Mouse (Mus musculus): ENCODE results near the gene Nubp1.

The Nubp1 gene

GRCm38 (mm10) chr16:10417723-10418259, 6.0 kb downstream of the Nubp1 start:
- no peak for DNase-seq (ENCODE audit: low spot score)

GRCm38 (mm10) chr16:10420447-10421054, 8.8 kb downstream of the Nubp1 start:
- DNase-seq (ENCODE audit: low spot score), result no peak

DNA sequence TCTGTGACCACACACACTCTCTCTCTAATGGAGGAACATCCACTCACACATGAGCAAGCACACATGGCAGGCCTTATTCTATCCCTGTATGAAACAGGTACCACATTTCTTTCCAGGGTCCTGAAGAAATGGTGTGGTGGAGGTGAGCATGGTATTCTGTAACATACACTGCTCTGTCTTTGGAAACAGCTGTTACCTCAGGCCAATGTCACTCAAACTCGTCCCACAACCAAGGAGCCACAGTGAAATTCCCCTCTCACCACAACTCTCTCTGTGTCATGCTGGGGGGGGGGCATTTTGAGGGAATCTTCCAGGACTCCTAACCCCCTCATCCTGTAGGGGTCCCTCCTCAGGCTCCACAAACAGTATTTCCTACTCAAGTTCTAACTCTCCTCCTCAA, 20.2 kb downstream of the Nubp1 start:
- DNase-seq (ENCODE audit: low spot score), result no peak

GRCm38 (mm10) chr16:10432387-10432786, 20.6 kb downstream of the Nubp1 start:
- DNase-seq (ENCODE audit: low spot score), result no peak

DNA sequence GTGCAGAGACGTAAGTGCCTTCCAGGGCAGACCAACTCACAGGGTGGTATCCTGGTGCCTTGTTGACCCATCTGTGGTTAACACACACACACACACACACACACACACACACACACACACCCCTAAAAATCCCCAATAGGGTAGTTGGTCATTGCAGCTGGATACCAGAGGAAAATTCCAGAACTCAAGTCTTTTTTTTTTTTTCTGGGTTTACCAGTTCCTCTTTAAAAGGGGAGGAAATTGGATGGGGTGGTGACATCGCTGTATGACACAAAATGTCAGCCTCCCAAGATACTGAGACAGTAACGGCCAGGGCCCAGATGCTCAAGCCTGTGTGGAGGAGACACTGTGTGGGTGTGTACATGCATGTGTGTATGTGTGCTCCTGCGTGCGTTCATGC, 21.6 kb downstream of the Nubp1 start:
- no peak for DNase-seq (ENCODE audit: low spot score)

DNA sequence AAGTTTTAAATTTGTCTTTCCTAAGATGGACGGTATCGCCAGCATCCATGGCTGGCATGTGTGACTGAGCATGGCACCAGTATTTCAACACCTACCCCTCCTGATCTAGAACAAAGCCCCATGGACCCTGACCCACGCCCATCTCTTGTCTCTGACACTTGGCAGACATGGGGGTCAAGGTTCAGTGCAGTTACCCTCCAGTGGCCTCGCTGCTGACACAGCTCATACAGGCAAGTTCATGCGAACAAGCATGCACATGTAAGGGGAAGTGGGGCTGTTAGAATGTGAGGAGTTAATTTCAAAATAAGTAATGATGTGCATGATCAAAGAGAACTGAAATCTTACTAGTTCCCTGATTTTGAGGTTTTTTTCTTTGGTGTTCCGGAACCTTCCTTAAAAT, 24.4 kb downstream of the Nubp1 start:
- DNase-seq (ENCODE audit: low spot score), result no peak

DNA sequence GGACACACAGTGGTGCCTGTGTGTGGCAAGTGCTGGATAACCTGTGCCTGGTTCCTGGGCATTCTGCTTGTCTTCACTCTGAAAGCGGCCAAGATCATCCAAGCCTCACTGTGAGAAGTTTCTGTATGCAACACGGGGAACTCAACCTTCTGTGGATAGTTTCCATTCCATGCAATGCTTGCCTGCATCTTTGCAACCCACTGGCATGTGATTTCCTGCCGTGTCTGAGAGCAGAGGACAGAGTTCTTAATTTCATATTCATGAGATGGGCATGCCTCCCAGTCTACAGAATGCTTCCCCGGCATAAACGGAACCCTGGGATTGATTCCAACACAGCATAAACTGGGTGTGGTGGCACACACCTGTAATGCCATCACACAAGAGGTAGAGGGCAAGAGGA, 26.3 kb downstream of the Nubp1 start:
- no peak for DNase-seq (ENCODE audit: low spot score)

DNA sequence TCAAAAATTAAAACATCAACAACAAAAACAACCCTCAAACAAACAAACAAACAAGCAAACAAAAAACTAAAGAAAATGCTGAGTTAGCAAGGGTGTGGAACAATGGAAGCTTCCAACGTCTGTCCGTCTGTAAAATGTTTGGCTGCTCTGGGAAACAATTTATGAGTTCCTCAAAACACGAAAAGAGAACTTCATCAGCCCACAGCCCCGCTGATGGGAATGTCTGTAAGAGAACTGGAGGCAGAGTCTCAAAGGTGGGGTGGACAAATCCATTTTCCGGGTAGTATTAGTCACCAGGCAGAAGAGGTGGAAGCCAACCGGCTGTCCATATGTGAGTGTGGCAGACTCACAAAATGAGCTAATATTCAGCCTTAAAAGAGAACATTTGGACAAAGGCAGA, 29.6 kb downstream of the Nubp1 start:
- DNase-seq (ENCODE audit: low spot score), result no peak

DNA sequence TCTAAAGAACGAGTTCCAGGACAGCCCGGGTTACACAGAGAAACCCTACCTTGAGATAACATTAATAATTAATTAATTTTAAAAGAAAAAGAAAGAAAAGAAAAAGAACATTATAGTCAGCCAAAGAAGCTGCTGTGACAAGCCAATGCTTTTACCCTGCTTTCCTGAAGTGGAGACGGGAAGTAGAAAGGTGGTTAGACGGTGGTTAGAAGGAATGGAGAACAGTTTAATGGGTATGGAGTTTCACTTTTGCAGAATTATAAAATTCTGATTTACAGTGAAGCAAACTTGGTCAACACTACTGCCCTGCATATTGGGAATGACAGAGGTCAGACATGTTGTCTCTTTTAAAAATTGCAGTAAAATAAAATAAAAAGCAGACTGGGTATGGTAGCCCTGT, 30.0 kb downstream of the Nubp1 start:
- no peak for DNase-seq (ENCODE audit: low spot score)

GRCm38 (mm10) chr16:10443723-10444122, 32.0 kb downstream of the Nubp1 start:
- peak; percentile 33 for DNase-seq (ENCODE audit: low spot score)

DNA sequence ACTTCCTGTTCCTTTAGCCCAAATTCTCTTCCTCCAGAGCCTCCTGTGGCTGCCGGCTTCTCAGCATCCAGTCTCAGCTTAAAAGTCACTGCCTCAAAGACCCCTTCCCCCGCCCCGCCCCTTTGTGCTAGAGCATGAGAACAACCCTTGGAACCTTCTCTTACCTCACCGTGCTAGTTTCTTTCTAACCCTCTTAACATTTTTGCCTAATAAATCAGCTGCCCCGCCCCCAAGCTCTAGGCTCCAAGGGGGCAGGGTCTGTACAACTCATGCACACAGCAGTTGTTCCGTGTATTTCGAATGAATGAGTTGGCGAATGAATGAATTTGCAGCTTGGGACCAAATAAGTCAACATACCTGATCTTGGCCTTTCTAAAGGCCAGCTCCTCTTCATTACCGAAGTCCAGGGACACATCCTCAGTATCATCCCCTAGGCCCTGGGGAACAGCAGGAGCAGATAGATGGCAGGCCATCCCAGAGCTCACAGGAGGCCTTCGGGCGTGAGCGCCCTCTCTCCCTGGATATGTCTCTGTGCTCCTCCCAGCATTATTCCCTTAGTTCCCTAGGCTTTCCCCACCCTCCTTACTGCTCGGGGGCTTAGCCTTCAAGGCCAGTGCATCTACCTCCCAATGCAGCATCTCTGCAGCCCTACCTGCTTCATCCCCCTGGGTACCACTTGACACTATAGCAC, 35.0 kb downstream of the Nubp1 start:
- DNase-seq (ENCODE audit: low spot score), result peak; percentile 45

- DNase-seq (ENCODE audit: low spot score), result peak; percentile 92
Observed at GRCm38 (mm10) chr16:10447264-10447594, 35.5 kb downstream of the Nubp1 start, which contains the start of gene Tvp23a. Gene Tvp23a, minus strand, starts transcription at chr16:10447362.

GRCm38 (mm10) chr16:10447781-10448180, 36.0 kb downstream of the Nubp1 start:
- DNase-seq (ENCODE audit: low spot score), result no peak

- no peak for DNase-seq (ENCODE audit: low spot score)
Observed at GRCm38 (mm10) chr16:10448931-10449330, 37.2 kb downstream of the Nubp1 start.

DNA sequence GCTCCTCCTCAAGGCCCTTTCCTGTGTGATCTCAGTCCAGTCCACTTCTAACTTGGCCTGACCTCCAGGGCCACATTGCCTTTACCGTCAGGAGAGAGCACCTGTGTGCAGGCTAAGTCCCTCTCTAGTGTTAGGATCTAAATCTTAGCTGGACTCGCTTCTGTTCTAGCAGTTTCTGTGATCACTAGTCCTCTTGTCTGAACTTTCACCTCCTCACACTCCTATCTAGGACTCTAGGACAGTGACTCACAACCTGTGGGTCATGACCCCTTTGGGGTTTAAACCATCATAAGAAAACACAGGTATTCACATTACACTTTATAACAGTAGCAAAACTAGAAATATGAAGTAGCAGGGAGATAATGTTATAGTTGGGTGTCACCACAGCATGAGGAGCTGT, 40.2 kb downstream of the Nubp1 start:
- no peak for DNase-seq (ENCODE audit: low spot score)

DNA sequence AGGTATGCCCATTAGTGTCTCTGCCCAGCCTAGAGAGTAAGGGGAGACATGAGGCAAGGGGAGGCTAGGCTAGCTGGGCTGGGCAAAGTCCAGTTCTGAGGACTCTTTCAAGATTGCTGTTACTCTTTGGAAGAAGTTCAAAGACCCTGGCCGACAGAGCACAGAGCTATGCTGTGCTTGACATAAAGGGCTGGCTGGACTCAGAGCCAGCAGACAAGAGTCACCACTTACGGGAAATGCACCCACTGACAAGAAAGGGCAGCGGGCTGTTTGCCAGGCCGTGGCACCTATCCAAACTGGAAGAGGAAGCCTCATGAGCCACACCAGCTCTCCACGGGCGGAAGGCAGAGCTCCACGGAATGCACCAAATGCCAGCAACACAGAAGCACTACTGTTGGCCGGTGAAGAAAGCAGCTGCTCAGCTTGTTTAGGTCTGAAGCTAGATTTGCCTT, 40.7 kb downstream of the Nubp1 start:
- DNase-seq (ENCODE audit: low spot score), result peak; percentile 72

DNA sequence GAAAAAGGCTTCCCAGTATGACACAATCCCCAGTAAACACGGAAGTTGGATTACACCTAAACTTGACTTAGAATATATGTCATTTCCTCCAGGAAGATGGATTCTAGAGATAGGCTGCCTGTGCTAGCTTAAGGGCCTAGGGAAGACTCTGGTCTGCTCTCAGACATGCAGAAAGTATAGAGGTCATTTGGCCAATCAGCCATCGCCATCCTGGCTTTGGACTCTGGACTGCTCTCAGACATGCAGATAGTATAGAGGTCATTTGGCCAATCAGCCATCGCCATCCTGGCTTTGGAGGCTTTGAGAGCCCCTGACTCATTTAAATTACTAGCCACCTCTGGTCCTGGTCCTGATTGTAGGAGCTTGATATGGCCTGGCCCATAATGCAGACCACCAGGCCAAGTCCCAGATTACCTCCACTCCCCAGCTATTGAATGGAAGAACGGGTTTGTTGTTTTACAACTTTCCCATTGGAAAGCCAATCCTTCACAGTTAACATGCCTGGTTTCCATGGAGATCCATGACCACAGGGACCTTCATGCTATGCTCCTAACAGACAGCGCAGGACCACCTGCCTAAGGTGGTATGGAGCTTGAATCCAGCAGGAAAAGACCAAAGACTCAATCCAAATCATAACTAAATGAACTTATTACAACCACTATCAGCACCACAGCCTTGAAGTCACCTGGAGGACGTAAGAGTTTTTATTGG, 42.3 kb downstream of the Nubp1 start:
- DNase-seq (ENCODE audit: low spot score), result no peak

GRCm38 (mm10) chr16:10454583-10454974, 42.8 kb downstream of the Nubp1 start:
- DNase-seq (ENCODE audit: low spot score), result no peak

DNA sequence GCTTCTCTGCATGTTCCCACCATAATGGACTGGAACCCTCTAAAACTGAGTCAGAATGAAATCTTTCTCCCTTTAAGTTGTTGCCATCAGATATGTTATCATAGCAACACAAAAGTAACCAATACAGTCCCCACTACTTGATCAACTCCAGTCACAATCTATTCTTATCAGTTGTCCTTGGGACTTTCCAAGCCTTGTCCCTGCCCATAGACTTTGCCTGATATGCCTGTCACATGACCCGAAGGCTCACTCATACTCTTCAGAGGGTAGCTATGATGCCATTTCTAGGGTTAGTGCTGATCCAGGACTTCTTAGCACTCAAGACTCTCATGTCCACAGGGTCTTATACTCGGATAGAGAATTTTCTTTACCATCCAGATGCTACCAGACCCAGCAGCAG, 48.4 kb downstream of the Nubp1 start:
- no peak for DNase-seq (ENCODE audit: low spot score)

DNA sequence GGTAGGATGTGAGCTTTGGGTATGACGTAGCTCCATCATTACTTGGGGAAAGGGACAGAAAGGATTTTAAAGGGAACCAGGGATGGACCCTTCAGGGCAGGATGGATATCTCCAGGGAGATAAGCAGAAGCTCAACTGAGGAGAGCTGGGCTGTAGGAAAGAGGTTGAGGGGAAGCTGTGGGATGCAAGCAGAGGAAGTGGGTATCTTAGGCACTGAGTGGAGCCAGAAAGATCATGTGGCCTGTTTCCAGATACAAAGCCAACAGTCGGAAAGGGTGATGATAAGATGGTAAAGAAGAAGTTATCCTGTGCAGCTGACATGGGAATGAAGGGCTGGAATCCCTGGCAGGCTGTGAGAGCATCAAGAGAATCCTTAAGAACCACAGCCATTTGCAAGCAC, 49.4 kb downstream of the Nubp1 start:
- DNase-seq (ENCODE audit: low spot score), result no peak

DNA sequence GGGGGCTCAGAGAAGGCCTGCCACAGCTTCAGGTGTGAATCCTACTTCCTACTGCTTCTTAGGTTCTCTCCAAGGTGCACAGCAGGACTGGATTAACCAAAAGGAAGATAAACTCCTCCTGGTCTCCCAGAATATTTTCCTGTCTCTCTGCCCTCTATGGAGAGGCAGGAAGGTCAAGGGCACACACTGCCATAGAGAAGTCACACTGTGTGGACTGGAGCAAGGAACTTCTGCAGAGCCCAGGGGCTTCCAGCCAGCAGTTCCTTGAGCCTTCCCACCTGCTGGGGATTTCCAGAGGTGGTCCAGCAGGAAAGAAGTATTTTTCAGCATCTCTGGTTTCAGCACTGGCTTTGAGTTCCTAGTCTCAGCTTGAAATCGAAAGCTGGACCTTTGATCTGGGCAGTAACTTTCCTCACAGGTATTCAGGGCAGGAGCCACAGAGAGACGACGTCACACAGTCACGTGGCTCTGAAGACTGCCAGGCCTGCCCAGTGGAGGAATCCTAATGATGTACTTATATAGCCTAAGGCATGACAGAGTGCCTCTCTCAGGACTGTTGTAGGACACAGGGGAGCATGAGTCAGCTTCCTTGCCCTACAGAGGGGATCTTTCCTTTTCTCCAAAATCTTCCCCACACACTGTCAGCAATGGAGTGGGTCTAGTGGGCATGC, 53.4 kb downstream of the Nubp1 start:
- no peak for DNase-seq (ENCODE audit: low spot score)

- DNase-seq (ENCODE audit: low spot score), result no peak
Observed at GRCm38 (mm10) chr16:10467391-10468107, 55.8 kb downstream of the Nubp1 start.
